Comparison of ENCODE assay signal across 8 mouse cellular contexts in the genomic region with DNA sequence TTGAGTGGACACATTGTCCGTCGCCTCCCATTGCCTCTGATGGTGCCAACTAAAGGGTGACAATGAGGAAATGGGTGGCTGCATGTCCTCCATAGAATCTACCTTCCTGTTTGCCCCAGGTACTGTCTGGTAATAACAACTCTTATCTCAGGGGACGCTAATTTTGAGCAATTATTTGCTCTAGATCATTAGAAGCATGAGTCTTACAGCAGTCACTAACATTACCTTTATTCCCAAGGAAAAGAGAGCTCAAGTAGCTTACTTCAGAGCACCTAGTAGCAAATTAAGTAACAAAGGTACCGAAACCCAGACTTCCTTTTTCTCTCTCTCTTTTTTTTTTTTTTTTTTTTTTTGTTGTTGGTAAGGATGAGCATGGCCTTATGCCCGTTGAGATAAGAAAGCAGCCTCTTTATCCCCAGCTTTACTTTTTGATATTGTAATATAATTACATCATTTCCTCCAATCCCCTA. TPM values are rescaled to one million over a fixed set of nuclear protein-coding genes. Genes with fewer than 3 reads are reported as not detected.
DNase-seq lines count a peak whose midpoint lies in the region; ATAC-seq and TF ChIP-seq lines count a peak whose summit lies in the region.

No protein-coding gene starts in this region.

- no peak overlapping the region for H3K27ac ChIP-seq in kidney, embryonic 16.5 days (ENCODE audit: low read length)
- H3K27ac ChIP-seq in embryonic facial prominence, embryonic 10.5 days (replicated peaks) = no peak overlapping the region
- H3K27ac ChIP-seq in intestine, postnatal 0 days (ENCODE audit: low read depth, low read length) = peak overlapping the region; percentile 88; the same call in 1 of the 2 replicates

- no peak for ATAC-seq in kidney, embryonic 16.5 days (ENCODE audit: low FRiP score, low TSS enrichment)
- ATAC-seq in intestine, postnatal 0 days = no peak

- H3K79me2 ChIP-seq in myocyte (ENCODE audit: control insufficient read depth, insufficient read depth) = peaks cover 30% of the 10 kb centered on the region

- peak overlapping the region; percentile 91 for H3K4me3 ChIP-seq in kidney, embryonic 16.5 days (ENCODE audit: low read length)
- peak overlapping the region; percentile 77 for H3K4me3 ChIP-seq in embryonic facial prominence, embryonic 10.5 days
- H3K4me3 ChIP-seq in intestine, postnatal 0 days (ENCODE audit: low read depth, low read length) = peak overlapping the region; percentile 77
- peak overlapping the region; percentile 50 for H3K4me3 ChIP-seq in myocyte

- no peak for TF ChIP-seq CTCF in intestine, postnatal 0 days (IDR thresholded peaks at IDR 0.05; ENCODE audit: low read depth)

- H3K9ac ChIP-seq in kidney, embryonic 16.5 days (replicated peaks; ENCODE audit: low read length) = peak overlapping the region; percentile 90; the same call in 1 of the 2 replicates
- H3K9ac ChIP-seq in intestine, postnatal 0 days (ENCODE audit: low read depth, low read length) = peak overlapping the region; percentile 88

- no peak overlapping the region for H3ac ChIP-seq in myocyte (ENCODE audit: control insufficient read depth, insufficient read length)

- no peak for DNase-seq in kidney, adult 11 months
- no peak for DNase-seq in embryonic facial prominence, embryonic 10.5 days (ENCODE audit: low spot score)
- no peak for DNase-seq in adipocyte (ENCODE audit: low spot score)
- DNase-seq in ovary, adult 18-20 months (ENCODE audit: low spot score) = no peak
- no peak for DNase-seq in left cerebral cortex, adult 11 months (ENCODE audit: low spot score)

- H3K4me2 ChIP-seq in kidney, embryonic 16.5 days (replicated peaks; ENCODE audit: low read depth, low read length) = peak overlapping the region; percentile 93
- H3K4me2 ChIP-seq in intestine, postnatal 0 days (replicated peaks; ENCODE audit: low read depth) = peak overlapping the region; percentile 92
- peak overlapping the region; percentile 88 for H3K4me2 ChIP-seq in myocyte (ENCODE audit: low read depth)

- 72% methylated on average over 5 of the region's 5 CpGs for WGBS in kidney, embryonic 16.5 days
- WGBS in embryonic facial prominence, embryonic 10.5 days = 72% methylated on average over 5 of the region's 5 CpGs
- WGBS in intestine, postnatal 0 days = 45% methylated on average over 5 of the region's 5 CpGs

- H3K36me3 ChIP-seq in kidney, embryonic 16.5 days (ENCODE audit: insufficient read depth, low read length) = peaks cover 6% of the 10 kb centered on the region; the same call in 1 of the 2 replicates
- H3K36me3 ChIP-seq in embryonic facial prominence, embryonic 10.5 days (replicated peaks) = peaks cover 10% of the 10 kb centered on the region
- H3K36me3 ChIP-seq in intestine, postnatal 0 days (ENCODE audit: control insufficient read depth, insufficient read depth) = no peaks in the 10 kb centered on the region
- peaks cover 4% of the 10 kb centered on the region for H3K36me3 ChIP-seq in myocyte (ENCODE audit: control insufficient read depth, insufficient read depth)

- peaks cover 28% of the 10 kb centered on the region for H3K4me1 ChIP-seq in kidney, embryonic 16.5 days (ENCODE audit: insufficient read depth, low read length)
- H3K4me1 ChIP-seq in embryonic facial prominence, embryonic 10.5 days = peaks cover 43% of the 10 kb centered on the region
- H3K4me1 ChIP-seq in intestine, postnatal 0 days (replicated peaks; ENCODE audit: control insufficient read depth, insufficient read depth, low read length) = peaks cover 13% of the 10 kb centered on the region; the same call in 1 of the 2 replicates

- no peaks in the 10 kb centered on the region for H3K9me3 ChIP-seq in kidney, embryonic 16.5 days (ENCODE audit: low read length)
- H3K9me3 ChIP-seq in embryonic facial prominence, embryonic 10.5 days = 0 out of 2 replicates have a peak, but pooled peaks cover 3% of the 10 kb centered on the region
- H3K9me3 ChIP-seq in intestine, postnatal 0 days (ENCODE audit: control insufficient read depth) = no peaks in the 10 kb centered on the region

- TF ChIP-seq POLR2A in myocyte (IDR thresholded peaks at IDR 0.05; ENCODE audit: insufficient read length, low read depth) = no peak

- no peaks in the 10 kb centered on the region for H3K27me3 ChIP-seq in kidney, embryonic 16.5 days (ENCODE audit: insufficient read depth, low read length)
- H3K27me3 ChIP-seq in embryonic facial prominence, embryonic 10.5 days (replicated peaks; ENCODE audit: low read depth, poor library complexity, severe bottlenecking) = peaks cover 8% of the 10 kb centered on the region; the same call in 1 of the 2 replicates
- H3K27me3 ChIP-seq in intestine, postnatal 0 days (replicated peaks; ENCODE audit: control insufficient read depth, insufficient read depth, low read length) = no peaks in the 10 kb centered on the region
- no peaks in the 10 kb centered on the region for H3K27me3 ChIP-seq in myocyte (ENCODE audit: control insufficient read depth, insufficient read depth, insufficient read length)

TF ChIP-seq in myocyte, 11 proteins besides CTCF, POLR2A, EP300 and RAD21:
- TF ChIP-seq MYOG (IDR thresholded peaks at IDR 0.05; ENCODE audit: control insufficient read depth in 1 of 3, insufficient read depth in 1 of 3, insufficient read length in 2 of 3, low read depth in 2 of 3) (no peak), POLR2AphosphoS2 (IDR thresholded peaks at IDR 0.05; ENCODE audit: insufficient read length, low read depth) (no peak), CEBPB (IDR thresholded peaks at IDR 0.05; ENCODE audit: insufficient read depth, poor library complexity, severe bottlenecking) (no peak), REST (IDR thresholded peaks at IDR 0.05; ENCODE audit: insufficient read depth, insufficient read length) (no peak), TCF3 (IDR thresholded peaks at IDR 0.05; ENCODE audit: insufficient read length, low read depth) (no peak), SRF (IDR thresholded peaks at IDR 0.05; ENCODE audit: control insufficient read depth, insufficient read length, low read depth) (no peak)

RNA-seq across cellular contexts. Expression of a gene that starts 1.2 kb away (rescaled TPM):
- 35.2 and 36.3 TPM in 2 replicates for polyA plus RNA-seq in kidney, embryonic 16.5 days (2015; fragmentation: Nextera tagmentation; extraction: Ambion mirVana)
- 23.6 and 24.9 TPM in 2 replicates for polyA plus RNA-seq in embryonic facial prominence, embryonic 10.5 days (2016; fragmentation: Nextera tagmentation; extraction: Ambion mirVana)
- 22.9 and 26.4 TPM in 2 replicates for polyA plus RNA-seq in intestine, postnatal 0 days (2015; fragmentation: Nextera tagmentation; extraction: Ambion mirVana)
- polyA plus RNA-seq in myocyte (2012; fragmentation: generic; extraction: Trizol) = 34.8 TPM

RNA-seq across cellular contexts. Expression of a gene that starts 16.0 kb away (rescaled TPM):
- not detected in 2 replicates for polyA plus RNA-seq in kidney, embryonic 16.5 days (2015; fragmentation: Nextera tagmentation; extraction: Ambion mirVana)
- polyA plus RNA-seq in embryonic facial prominence, embryonic 10.5 days (2016; fragmentation: Nextera tagmentation; extraction: Ambion mirVana) = 0.49 and 0.67 TPM in 2 replicates
- polyA plus RNA-seq in intestine, postnatal 0 days (2015; fragmentation: Nextera tagmentation; extraction: Ambion mirVana) = not detected in 2 replicates
- 0.16 TPM for polyA plus RNA-seq in myocyte (2012; fragmentation: generic; extraction: Trizol)

RNA-seq across cellular contexts. Expression of a gene that starts 49.9 kb away (rescaled TPM):
- polyA plus RNA-seq in kidney, embryonic 16.5 days (2015; fragmentation: Nextera tagmentation; extraction: Ambion mirVana) = 27.3 and 29.6 TPM in 2 replicates
- polyA plus RNA-seq in embryonic facial prominence, embryonic 10.5 days (2016; fragmentation: Nextera tagmentation; extraction: Ambion mirVana) = 31.3 and 33.0 TPM in 2 replicates
- polyA plus RNA-seq in intestine, postnatal 0 days (2015; fragmentation: Nextera tagmentation; extraction: Ambion mirVana) = 9.8 and 11.1 TPM in 2 replicates
- 17.2 TPM for polyA plus RNA-seq in myocyte (2012; fragmentation: generic; extraction: Trizol)

RNA-seq across cellular contexts. Expression of a gene that starts 51.0 kb away (rescaled TPM):
- polyA plus RNA-seq in kidney, embryonic 16.5 days (2015; fragmentation: Nextera tagmentation; extraction: Ambion mirVana) = 200 and 208 TPM in 2 replicates
- 264 and 272 TPM in 2 replicates for polyA plus RNA-seq in embryonic facial prominence, embryonic 10.5 days (2016; fragmentation: Nextera tagmentation; extraction: Ambion mirVana)
- 132 and 142 TPM in 2 replicates for polyA plus RNA-seq in intestine, postnatal 0 days (2015; fragmentation: Nextera tagmentation; extraction: Ambion mirVana)
- 188 TPM for polyA plus RNA-seq in myocyte (2012; fragmentation: generic; extraction: Trizol)
